9 mouse cellular contexts compared by ENCODE assay signal in genomic region chr13:51400736-51401501, GRCm38 (mm10). TPM values are rescaled to one million over a fixed set of nuclear protein-coding genes. Genes with fewer than 3 reads are reported as not detected.
DNase-seq lines count a peak whose midpoint lies in the region; ATAC-seq and TF ChIP-seq lines count a peak whose summit lies in the region.
"Had no signal": no experiment of that assay in that cellular context is flagged by ENCODE, and none has a peak within 500 bp of the region (broad histone marks: within the 10 kb centered on the region; RNA-seq: fewer than 3 reads in every experiment).

No protein-coding gene starts in this region.

- no peak for TF ChIP-seq CTCF in brain, embryonic 14.5 days (IDR thresholded peaks at IDR 0.05; ENCODE audit: borderline replicate concordance, extremely low read depth, insufficient read depth, insufficient read length)

- DNase-seq in lung, adult 18-20 months, result no peak
- peak; percentile 75 for DNase-seq in brain, embryonic 14.5 days (ENCODE audit: low read depth)
- peak; percentile 71 for DNase-seq in neural tube, embryonic 10.5 days (ENCODE audit: extremely low spot score, low spot score)
- no peak for DNase-seq in layer of hippocampus, adult 9-11 months
- DNase-seq in left cerebral cortex, adult 11 months (ENCODE audit: low spot score), result no peak

- H3K36me3 ChIP-seq in lung, embryonic 15.5 days, result no peaks in the 10 kb centered on the region
- H3K36me3 ChIP-seq in limb, embryonic 12.5 days, result no peaks in the 10 kb centered on the region

- no peak for TF ChIP-seq POLR2A in brain, embryonic 14.5 days (IDR thresholded peaks at IDR 0.05; ENCODE audit: borderline replicate concordance, extremely low read depth, insufficient read depth, insufficient read length, poor library complexity, severe bottlenecking)

- peak overlapping the region; percentile 30 for H3K4me3 ChIP-seq in lung, embryonic 15.5 days
- peak overlapping the region; percentile 36 for H3K4me3 ChIP-seq in limb, embryonic 12.5 days (replicated peaks)
- H3K4me3 ChIP-seq: erythroblast, embryonic 14.5 days had no signal

- ATAC-seq in lung, embryonic 15.5 days (ENCODE audit: borderline replicate concordance, extremely low read depth, low FRiP score, low TSS enrichment), result no peak
- ATAC-seq in hematopoietic stem cell, adult 5-6 weeks (replicated peaks in 1 of 2; ENCODE audit: insufficient read depth in 1 of 2, low FRiP score in 2 of 2, low TSS enrichment in 1 of 2, low read depth in 1 of 2, poor library complexity in 2 of 2, severe bottlenecking in 2 of 2), result peak; percentile 82 to 89
- peak; percentile 38; the same call in 1 of the 2 replicates for ATAC-seq in limb, embryonic 12.5 days (ENCODE audit: insufficient number of reproducible peaks, insufficient read depth, low FRiP score, low TSS enrichment, low read depth)

- H3K9me3 ChIP-seq in lung, embryonic 15.5 days, result no peaks in the 10 kb centered on the region
- no peaks in the 10 kb centered on the region for H3K9me3 ChIP-seq in limb, embryonic 12.5 days

- H3K27ac ChIP-seq in lung, embryonic 15.5 days, result no peak overlapping the region
- peak overlapping the region; percentile 60; the same call in 1 of the 2 replicates for H3K27ac ChIP-seq in limb, embryonic 12.5 days

- 7% methylated on average over 20 of the region's 20 CpGs for WGBS in lung, embryonic 15.5 days
- 9% methylated on average over 20 of the region's 20 CpGs for whole genome bisulfite sequencing in limb, embryonic 12.5 days

- peak overlapping the region; percentile 75 for H3K4me2 ChIP-seq in lung, embryonic 15.5 days
- H3K4me2 ChIP-seq in limb, embryonic 12.5 days, result peak overlapping the region; percentile 73

- peaks cover 15% of the 10 kb centered on the region for H3K4me1 ChIP-seq in lung, embryonic 15.5 days
- H3K4me1 ChIP-seq in limb, embryonic 12.5 days (replicated peaks), result peaks cover 12% of the 10 kb centered on the region

- H3K27me3 ChIP-seq in lung, embryonic 15.5 days, result no peaks in the 10 kb centered on the region
- no peaks in the 10 kb centered on the region for H3K27me3 ChIP-seq in limb, embryonic 12.5 days

- peak overlapping the region; percentile 31; the same call in 1 of the 2 replicates for H3K9ac ChIP-seq in lung, embryonic 15.5 days
- peak overlapping the region; percentile 40 for H3K9ac ChIP-seq in limb, embryonic 12.5 days (replicated peaks)

RNA-seq across cellular contexts. Expression of gene S1pr3, which starts 7.5 kb away (rescaled TPM):
- 107 and 115 TPM in 2 replicates for polyA plus RNA-seq in lung, embryonic 15.5 days (2015; fragmentation: Nextera tagmentation; extraction: Ambion mirVana)
- 8.2 and 12.8 TPM in 2 replicates for polyA plus RNA-seq in brain, embryonic 14.5 days (2012; rRNA removed)
- 2.8 and 2.9 TPM in 2 replicates for total RNA-seq in hematopoietic stem cell, adult 5-6 weeks (2017)
- 133 and 148 TPM in 2 replicates for polyA plus RNA-seq in limb, embryonic 12.5 days (2016; fragmentation: Nextera tagmentation; extraction: Ambion mirVana)

Comparison
In these comparisons a context has a peak if more than half of its experiments do, and no peak if none do; other contexts are left out.
1. DNase-seq: peak in brain, embryonic 14.5 days (single experiment) and neural tube, embryonic 10.5 days (single experiment); none in lung, adult 18-20 months (0 of 2), layer of hippocampus, adult 9-11 months (single experiment) and left cerebral cortex, adult 11 months (single experiment).